Mouse (Mus musculus) adrenal gland, postnatal 25 days (tissue): Measurements from ENCODE around the gene Hmcn1. TPM values are rescaled to one million over a fixed set of nuclear protein-coding genes. Genes with fewer than 3 reads are reported as not detected.

Experiments
- DNase-seq: peaks from one replicate; pipeline ENCODE4 v3.0.0; 2021; ENCODE audit warnings: mixed read lengths
- total RNA-seq: library from RNA; stranded (reverse); gene quantifications from 2 replicates; pipeline ENCODE4 v1.2.3, GENCODE M21; 2021

Gene Hmcn1
- total RNA-seq, 1 experiment from 2014 or later, result 2.6 TPM

GRCm38 (mm10) chr1:150631856-150632171 is 361.4 kb downstream of the Hmcn1 start:
- DNase-seq, result no peak

GRCm38 (mm10) chr1:150631035-150631855 is 362.0 kb downstream of the Hmcn1 start:
- no peak for DNase-seq

- DNase-seq, result no peak
These were observed 370.0 kb downstream of the Hmcn1 start for GRCm38 (mm10) chr1:150623226-150623625.

- no peak for DNase-seq
These were observed 382.7 kb downstream of the Hmcn1 start for GRCm38 (mm10) chr1:150610539-150610938.

- no peak for DNase-seq
These were observed 387.1 kb downstream of the Hmcn1 start for GRCm38 (mm10) chr1:150606173-150606572.

- DNase-seq, result no peak
These were observed 399.6 kb downstream of the Hmcn1 start for GRCm38 (mm10) chr1:150593614-150594013.

- DNase-seq, result peak; percentile 39
These were observed 402.0 kb downstream of the Hmcn1 start for GRCm38 (mm10) chr1:150591253-150591652.

- DNase-seq, result no peak
These were observed 405.8 kb downstream of the Hmcn1 start for GRCm38 (mm10) chr1:150587410-150587809.

GRCm38 (mm10) chr1:150584477-150584876 is 408.8 kb downstream of the Hmcn1 start:
- DNase-seq, result no peak

- DNase-seq, result no peak
These were observed 409.5 kb downstream of the Hmcn1 start for GRCm38 (mm10) chr1:150583734-150584133.

GRCm38 (mm10) chr1:150580561-150580960 is 412.7 kb downstream of the Hmcn1 start:
- DNase-seq, result no peak

- no peak for DNase-seq
These were observed 419.8 kb downstream of the Hmcn1 start for GRCm38 (mm10) chr1:150573407-150573806.

- no peak for DNase-seq
These were observed 422.6 kb downstream of the Hmcn1 start for GRCm38 (mm10) chr1:150570562-150571156.

GRCm38 (mm10) chr1:150569820-150570543 is 423.3 kb downstream of the Hmcn1 start:
- DNase-seq, result no peak

GRCm38 (mm10) chr1:150566287-150566686 is 426.9 kb downstream of the Hmcn1 start:
- DNase-seq, result no peak

- DNase-seq, result no peak
These were observed 436.6 kb downstream of the Hmcn1 start for GRCm38 (mm10) chr1:150556621-150557020.

GRCm38 (mm10) chr1:150551390-150551789 is 441.8 kb downstream of the Hmcn1 start:
- no peak for DNase-seq

GRCm38 (mm10) chr1:150546463-150546862 is 446.8 kb downstream of the Hmcn1 start:
- DNase-seq, result no peak

GRCm38 (mm10) chr1:150540267-150540666 is 453.0 kb downstream of the Hmcn1 start:
- no peak for DNase-seq

GRCm38 (mm10) chr1:150537410-150538128 is 455.7 kb downstream of the Hmcn1 start:
- DNase-seq, result no peak

- DNase-seq, result no peak
These were observed 457.3 kb downstream of the Hmcn1 start for GRCm38 (mm10) chr1:150535770-150536534.

GRCm38 (mm10) chr1:150534587-150534986 is 458.6 kb downstream of the Hmcn1 start:
- no peak for DNase-seq
